Comparison of ENCODE assay signal across 9 mouse cellular contexts in the genomic region with DNA sequence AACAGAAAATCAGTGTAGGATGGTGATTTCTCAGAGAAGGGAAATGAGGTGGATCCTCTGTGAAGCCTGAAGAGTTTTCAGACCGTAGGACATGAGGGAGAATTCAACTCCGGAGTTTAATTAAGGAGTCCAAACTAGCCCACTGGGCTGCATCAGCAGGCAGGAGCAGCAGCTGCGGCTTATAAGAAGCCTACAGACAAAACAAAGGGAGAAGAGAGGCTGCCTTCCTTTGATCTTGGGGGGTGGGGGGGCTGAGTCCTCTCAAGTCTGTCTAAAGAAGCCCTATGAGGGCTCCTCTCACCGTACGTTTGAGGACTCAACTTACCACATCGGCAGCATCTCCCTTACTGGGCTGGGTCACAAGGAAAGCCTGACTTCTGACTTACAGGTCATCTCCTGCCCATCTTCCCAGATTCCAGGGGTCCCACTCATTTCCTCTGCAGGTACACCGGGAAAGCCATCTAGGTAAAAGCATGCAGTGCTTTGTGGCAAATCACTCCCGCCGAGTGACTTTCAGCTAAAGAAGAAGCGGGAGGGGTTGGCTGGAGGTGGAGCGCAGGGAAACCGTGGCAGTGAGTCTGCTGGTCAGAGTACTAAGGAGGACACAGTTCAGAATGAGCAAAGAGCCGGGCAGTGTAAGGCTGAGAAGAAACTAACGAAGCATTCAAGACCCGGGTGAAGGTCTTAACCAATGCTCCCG. TPM values are rescaled to one million over a fixed set of nuclear protein-coding genes. Genes with fewer than 3 reads are reported as not detected.
DNase-seq lines count a peak whose midpoint lies in the region; ATAC-seq and TF ChIP-seq lines count a peak whose summit lies in the region.
"Had no signal": no experiment of that assay in that cellular context is flagged by ENCODE, and none has a peak within 500 bp of the region (broad histone marks: within the 10 kb centered on the region; RNA-seq: fewer than 3 reads in every experiment).

No protein-coding gene starts in this region.

- no peak for DNase-seq in gastrocnemius, adult 2 months
- no peak for DNase-seq in gastrocnemius, adult 8-10 months (ENCODE audit: low spot score in 2 of 2)
- no peak for DNase-seq in embryonic facial prominence, embryonic 11.5 days (ENCODE audit: low spot score)
- peak; percentile 28 for DNase-seq in kidney, adult 11 months
- no peak for DNase-seq in left cerebral cortex, adult 8-10 months (ENCODE audit: low spot score in 2 of 2)
- DNase-seq in adrenal gland, adult (ENCODE audit: inconsistent age in 2 of 2, low spot score in 1 of 2), result no peak

- peak; percentile 74; the same call in 1 of the 2 replicates for ATAC-seq in embryonic facial prominence, embryonic 11.5 days (replicated peaks; ENCODE audit: insufficient number of reproducible peaks, low FRiP score, low TSS enrichment, low read depth)
- ATAC-seq in midbrain, embryonic 15.5 days (replicated peaks), result peak; percentile 24; the same call in 1 of the 2 replicates
- no peak for ATAC-seq in megakaryocyte progenitor cell, adult 5-6 weeks (replicated peaks; ENCODE audit: poor library complexity)
- ATAC-seq: inflammation-experienced regulatory T-cells, adult 6 months had no signal

- H3K27ac ChIP-seq in gastrocnemius, adult 2 months, result peak overlapping the region; percentile 83
- H3K27ac ChIP-seq in embryonic facial prominence, embryonic 11.5 days (replicated peaks; ENCODE audit: low read depth, low read length), result no peak overlapping the region
- H3K27ac ChIP-seq in midbrain, embryonic 15.5 days, result 0 out of 2 replicates have a peak overlapping the region, but pooled peaks have one; percentile 5

- 5% methylated on average over 16 of the region's 16 CpGs for WGBS in embryonic facial prominence, embryonic 11.5 days
- WGBS in midbrain, embryonic 15.5 days, result 7% methylated on average over 16 of the region's 16 CpGs

- no peaks in the 10 kb centered on the region for H3K27me3 ChIP-seq in embryonic facial prominence, embryonic 11.5 days (ENCODE audit: control insufficient read depth, insufficient read depth, low read length)
- no peaks in the 10 kb centered on the region for H3K27me3 ChIP-seq in midbrain, embryonic 15.5 days (replicated peaks)

- TF ChIP-seq CTCF in gastrocnemius, adult 2 months (IDR thresholded peaks at IDR 0.05), result no peak

- no peaks in the 10 kb centered on the region for H3K9me3 ChIP-seq in embryonic facial prominence, embryonic 11.5 days (replicated peaks; ENCODE audit: control insufficient read depth, low read length)
- H3K9me3 ChIP-seq in midbrain, embryonic 15.5 days, result no peaks in the 10 kb centered on the region

- no peaks in the 10 kb centered on the region for H3K36me3 ChIP-seq in embryonic facial prominence, embryonic 11.5 days (replicated peaks; ENCODE audit: control insufficient read depth, insufficient read depth, low read depth, low read length)
- no peaks in the 10 kb centered on the region for H3K36me3 ChIP-seq in midbrain, embryonic 15.5 days (replicated peaks)

- H3K4me2 ChIP-seq in embryonic facial prominence, embryonic 11.5 days (ENCODE audit: low read depth, low read length), result peak overlapping the region; percentile 34
- peak overlapping the region; percentile 44 for H3K4me2 ChIP-seq in midbrain, embryonic 15.5 days

- peak overlapping the region; percentile 15 for H3K4me3 ChIP-seq in gastrocnemius, adult 2 months
- no peak overlapping the region for H3K4me3 ChIP-seq in embryonic facial prominence, embryonic 11.5 days (ENCODE audit: low read depth, low read length)
- peak overlapping the region; percentile 13; the same call in 1 of the 2 replicates for H3K4me3 ChIP-seq in midbrain, embryonic 15.5 days

- H3K9ac ChIP-seq in embryonic facial prominence, embryonic 11.5 days (replicated peaks; ENCODE audit: low read length), result peak overlapping the region; percentile 30; the same call in 1 of the 2 replicates
- no peak overlapping the region for H3K9ac ChIP-seq in midbrain, embryonic 15.5 days

- intact Hi-C loops in gastrocnemius, adult 2 months (cut with DNase I), result no loop called here

- H3K4me1 ChIP-seq in embryonic facial prominence, embryonic 11.5 days (ENCODE audit: control insufficient read depth, insufficient read depth, low read length), result no peaks in the 10 kb centered on the region
- peaks cover 28% of the 10 kb centered on the region for H3K4me1 ChIP-seq in midbrain, embryonic 15.5 days

RNA-seq across cellular contexts. Expression of gene Hs2st1, which starts 13.2 kb away (rescaled TPM):
- total RNA-seq in gastrocnemius, adult 2 months (2021), result 10 to 100 TPM; 12.8 to 14.8 TPM
- total RNA-seq in gastrocnemius, adult 8-10 months (2022), result 10 to 100 TPM; 10.1 to 12.8 (median 11.7) TPM
- 14.7 and 16.2 TPM in 2 replicates for polyA plus RNA-seq in embryonic facial prominence, embryonic 11.5 days (2014; fragmentation: Nextera tagmentation; extraction: Ambion mirVana)
- 15.6 and 17.1 TPM in 2 replicates for polyA plus RNA-seq in midbrain, embryonic 15.5 days (2015; fragmentation: Nextera tagmentation; extraction: Ambion mirVana)
- 14.2 and 15.7 TPM in 2 replicates for total RNA-seq in megakaryocyte progenitor cell, adult 5-6 weeks (2015)
- total RNA-seq in megakaryocyte progenitor cell, adult 5-6 weeks (2017), result 11.8 and 14.7 TPM in 2 replicates
- total RNA-seq in left cerebral cortex, adult 8-10 months (2022), result 10 to 100 TPM; 42.0 to 51.7 (median 48.7) TPM

RNA-seq across cellular contexts. Expression of gene Selenof, which starts 13.3 kb away (rescaled TPM):
- 100 to 1,000 TPM; 115 to 122 TPM for total RNA-seq in gastrocnemius, adult 2 months (2021)
- total RNA-seq in gastrocnemius, adult 8-10 months (2022), result 100 to 1,000 TPM; 107 to 127 (median 111) TPM
- polyA plus RNA-seq in embryonic facial prominence, embryonic 11.5 days (2014; fragmentation: Nextera tagmentation; extraction: Ambion mirVana), result 420 and 429 TPM in 2 replicates
- polyA plus RNA-seq in midbrain, embryonic 15.5 days (2015; fragmentation: Nextera tagmentation; extraction: Ambion mirVana), result 501 and 507 TPM in 2 replicates
- 542 and 574 TPM in 2 replicates for total RNA-seq in megakaryocyte progenitor cell, adult 5-6 weeks (2015)
- 723 and 819 TPM in 2 replicates for total RNA-seq in megakaryocyte progenitor cell, adult 5-6 weeks (2017)
- total RNA-seq in left cerebral cortex, adult 8-10 months (2022), result 100 to 1,000 TPM; 210 to 244 (median 232) TPM
